Mouse (Mus musculus) ovary, adult 10 weeks (tissue): ENCODE results near the gene Dnaja1. TPM values are rescaled to one million over a fixed set of nuclear protein-coding genes. Genes with fewer than 3 reads are reported as not detected.

Experiments
- polyA plus RNA-seq: library from polyadenylated mRNA; stranded (reverse); fragments of 350-450 nt; fragmentation: Illumina TruSeq; extraction: RNeasy Lipid Tissue Mini Kit (QIAGEN cat#74804); gene quantifications from one replicate; pipeline ENCODE4 v1.2.3, GENCODE M21; 2014

Gene Dnaja1
- 1,196 TPM for polyA plus RNA-seq

GRCm38 (mm10) chr4:40722011-40722666 is at the start of gene Dnaja1:
Gene Dnaja1, plus strand, starts transcription at chr4:40722150.

GRCm38 (mm10) chr4:40702797-40703709 is 18.9 kb upstream of the Dnaja1 start, which contains the start of gene Aptx:
Gene Aptx, minus strand, starts transcription at chr4:40703194.

GRCm38 (mm10) chr4:40757780-40758420 is 36.0 kb downstream of the Dnaja1 start, which contains the start of gene Smu1:
Gene Smu1, minus strand, starts transcription at chr4:40757923.

Other genes starting within 250 kb of the Dnaja1 start
- gene Tmem215, start 250.0 kb upstream of the Dnaja1 start, polyA plus RNA-seq = 1.4 TPM
- 6.9 TPM for gene Aptx, start 19.0 kb upstream of the Dnaja1 start, polyA plus RNA-seq
- 234 TPM for gene Smu1, start 35.8 kb downstream of the Dnaja1 start, polyA plus RNA-seq
- 115 TPM for gene B4galt1, start 131.9 kb downstream of the Dnaja1 start, polyA plus RNA-seq
- 2.6 TPM for gene Spink4, start 197.9 kb downstream of the Dnaja1 start, polyA plus RNA-seq
- gene Bag1, start 226.1 kb downstream of the Dnaja1 start, polyA plus RNA-seq = 565 TPM
- 171 TPM for gene Chmp5, start 226.3 kb downstream of the Dnaja1 start, polyA plus RNA-seq
- gene Nfx1, start 248.8 kb downstream of the Dnaja1 start, polyA plus RNA-seq = 75.5 TPM